Mouse (Mus musculus) small intestine, adult 2 months (tissue): Measurements from ENCODE around the gene Lect2.

ENCODE experiments used
- CTCF ChIP-seq: fragments of 200-500 bp; IDR thresholded peaks from 2 replicates; pipeline ENCODE4 v1.5.1; 2012; ENCODE audit warnings: low read depth, mild to moderate bottlenecking, control low read depth, inconsistent platforms, low read length, moderate library complexity, mixed read lengths; ENCODE audit not compliant: insufficient replicate concordance, insufficient read length; ENCODE audit errors: extremely low read depth
- POLR2A ChIP-seq: fragments of 200-500 bp; IDR thresholded peaks from 2 replicates; pipeline ENCODE4 v1.6.1; 2012; ENCODE audit warnings: low read depth, mild to moderate bottlenecking, control low read depth, inconsistent platforms, low read length, moderate library complexity

GRCm38 (mm10) chr13:56528281-56528680 lies 20.0 kb downstream of the Lect2 start:
- TF ChIP-seq POLR2A = no peak
- TF ChIP-seq CTCF = no peak
